Mouse (Mus musculus): Measurements from ENCODE around the gene Nsmce1.

DNA sequence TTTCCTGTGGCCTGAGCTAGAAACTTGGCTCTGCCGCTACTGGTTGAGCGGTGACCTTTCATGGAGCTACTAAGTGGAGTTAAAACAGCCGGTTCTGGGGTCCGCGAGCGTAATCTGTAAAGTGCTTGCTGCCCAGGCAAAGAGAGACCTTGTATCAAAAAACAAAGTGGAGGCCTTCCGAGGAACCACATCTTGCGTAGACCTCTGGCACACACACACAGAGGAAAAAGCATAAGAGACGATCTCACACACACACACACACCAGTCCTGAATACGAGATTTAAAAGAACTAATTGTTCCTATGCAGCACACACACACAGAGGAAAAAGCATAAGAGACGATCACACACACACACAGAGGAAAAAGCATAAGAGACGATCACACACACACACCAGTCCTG, 364 bp upstream of the Nsmce1 start:
- TF ChIP-seq CTCF (conservative IDR thresholded peaks at IDR 0.05; ENCODE audit: insufficient read depth, insufficient read length, low read depth, low read length) (no peak), POLR2A (IDR thresholded peaks at IDR 0.05; ENCODE audit: low read depth, low read length) (no peak)

Data from kidney, adult 2 months (tissue).